Mouse (Mus musculus): ENCODE measurements around the gene Gm17455.

The Gm17455 gene

GRCm38 (mm10) chr10:60417041-60417440 lies 17.5 kb downstream of the Gm17455 start:
- intact Hi-C loops (cut with DNase I): loop anchor here (5.0 kb wide), 1 partner anchor 340 kb away; no protein-coding TSS in a partner anchor

GRCm38 (mm10) chr10:60418137-60418536 lies 18.6 kb downstream of the Gm17455 start:
- intact Hi-C loops (cut with DNase I): loop anchor here (2.0 to 5.0 kb wide), 3 partner anchors 269 to 339 kb away; partner anchors contain the start of gene Cdh23

GRCm38 (mm10) chr10:60419624-60420023 lies 20.1 kb downstream of the Gm17455 start:
- intact Hi-C loops (cut with DNase I): loop anchor here (2.0 to 5.0 kb wide), 3 partner anchors 267 to 338 kb away; partner anchors contain the start of gene Cdh23

GRCm38 (mm10) chr10:60422756-60423155 lies 23.2 kb downstream of the Gm17455 start:
- intact Hi-C loops (cut with DNase I): no loop called here

GRCm38 (mm10) chr10:60430001-60430400 lies 30.5 kb downstream of the Gm17455 start:
- intact Hi-C loops (cut with DNase I): no loop called here

GRCm38 (mm10) chr10:60430591-60430990 lies 31.1 kb downstream of the Gm17455 start:
- intact Hi-C loops (cut with DNase I): no loop called here

GRCm38 (mm10) chr10:60432679-60433078 lies 33.2 kb downstream of the Gm17455 start:
- intact Hi-C loops (cut with DNase I): no loop called here

- intact Hi-C loops (cut with DNase I): no loop called here
Measured at GRCm38 (mm10) chr10:60442321-60442720, 42.8 kb downstream of the Gm17455 start.

- intact Hi-C loops (cut with DNase I): no loop called here
Measured at GRCm38 (mm10) chr10:60443078-60443477, 43.6 kb downstream of the Gm17455 start.

GRCm38 (mm10) chr10:60445031-60445593 lies 45.6 kb downstream of the Gm17455 start:
- intact Hi-C loops (cut with DNase I): no loop called here

- intact Hi-C loops (cut with DNase I): no loop called here
Measured at GRCm38 (mm10) chr10:60447186-60447585, 47.7 kb downstream of the Gm17455 start.
